Mouse (Mus musculus): ENCODE results near the gene Wdr26. TPM values are rescaled to one million over a fixed set of nuclear protein-coding genes. Genes with fewer than 3 reads are reported as not detected.
A peak's percentile ranks its signal among the peaks of the same experiment; 100 is the strongest.

Gene Wdr26
- polyA plus RNA-seq, 1 experiment from 2014 or later, result 37.8 TPM

GRCm38 (mm10) chr1:181210601-181211402 is 999 bp downstream of the Wdr26 start:
- H3K9ac ChIP-seq (replicated peaks), result peak overlapping the region; percentile 85
- peaks cover 12% of the 10 kb centered on the region for H3K36me3 ChIP-seq
- H3K4me1 ChIP-seq, result peaks cover 30% of the 10 kb centered on the region
- H3K27me3 ChIP-seq, result no peaks in the 10 kb centered on the region
- H3K4me3 ChIP-seq, result peak overlapping the region; percentile 97
- peak overlapping the region; percentile 93 for H3K27ac ChIP-seq (replicated peaks)
- peak; percentile 32 for ATAC-seq (replicated peaks)
- under 1% methylated on average over 48 of the region's 56 CpGs for WGBS
- H3K4me2 ChIP-seq (replicated peaks), result peak overlapping the region; percentile 85
- no peaks in the 10 kb centered on the region for H3K9me3 ChIP-seq

- H3K4me3 ChIP-seq, result peak overlapping the region; percentile 97
- WGBS, result 15% methylated on average over 4 of the region's 4 CpGs
- 0 out of 2 replicates have a peak, but pooled peaks have one; percentile 17 for ATAC-seq (replicated peaks)
- H3K36me3 ChIP-seq, result peaks cover 14% of the 10 kb centered on the region
- H3K27me3 ChIP-seq, result no peaks in the 10 kb centered on the region
- H3K4me2 ChIP-seq (replicated peaks), result peak overlapping the region; percentile 85
- peaks cover 30% of the 10 kb centered on the region for H3K4me1 ChIP-seq
- no peaks in the 10 kb centered on the region for H3K9me3 ChIP-seq
- H3K9ac ChIP-seq (replicated peaks), result peak overlapping the region; percentile 85
- H3K27ac ChIP-seq (replicated peaks), result peak overlapping the region; percentile 13; the same call in 1 of the 2 replicates
Measured at GRCm38 (mm10) chr1:181210147-181210546, 1.7 kb downstream of the Wdr26 start.

GRCm38 (mm10) chr1:181199446-181199845 is 12.4 kb downstream of the Wdr26 start:
- Histone ChIP-seq H3K27ac (replicated peaks) (no peak overlapping the region), H3K9me3 (no peaks in the 10 kb centered on the region), H3K4me2 (replicated peaks) (no peak overlapping the region), H3K4me1 (no peaks in the 10 kb centered on the region), H3K4me3 (no peak overlapping the region), H3K27me3 (no peaks in the 10 kb centered on the region), H3K9ac (replicated peaks) (no peak overlapping the region), H3K36me3 (peaks cover 80% of the 10 kb centered on the region)
- WGBS, result 90% methylated on average over 4 of the region's 4 CpGs
- ATAC-seq (replicated peaks), result no peak

GRCm38 (mm10) chr1:181188925-181189324 is 22.9 kb downstream of the Wdr26 start:
- no peaks in the 10 kb centered on the region for H3K27me3 ChIP-seq
- no peak for ATAC-seq (replicated peaks)
- no peak overlapping the region for H3K9ac ChIP-seq (replicated peaks)
- no peak overlapping the region for H3K27ac ChIP-seq (replicated peaks)
- WGBS, result 95% methylated on average over 4 of the region's 4 CpGs
- no peak overlapping the region for H3K4me3 ChIP-seq
- no peaks in the 10 kb centered on the region for H3K9me3 ChIP-seq
- H3K4me1 ChIP-seq, result no peaks in the 10 kb centered on the region
- H3K4me2 ChIP-seq (replicated peaks), result no peak overlapping the region
- H3K36me3 ChIP-seq, result peaks cover 78% of the 10 kb centered on the region

- no peak for ATAC-seq (replicated peaks)
- Histone ChIP-seq H3K4me2 (replicated peaks) (no peak overlapping the region), H3K27ac (replicated peaks) (no peak overlapping the region), H3K4me1 (no peaks in the 10 kb centered on the region), H3K4me3 (no peak overlapping the region), H3K36me3 (peaks cover 33% of the 10 kb centered on the region), H3K9me3 (no peaks in the 10 kb centered on the region), H3K27me3 (no peaks in the 10 kb centered on the region), H3K9ac (replicated peaks) (no peak overlapping the region)
- 88% methylated on average over 8 of the region's 8 CpGs for WGBS
Measured at GRCm38 (mm10) chr1:181170210-181170609, 41.6 kb downstream of the Wdr26 start.

- Histone ChIP-seq H3K4me2 (replicated peaks) (no peak overlapping the region), H3K36me3 (peaks cover 48% of the 10 kb centered on the region), H3K27ac (replicated peaks) (no peak overlapping the region), H3K4me3 (no peak overlapping the region), H3K4me1 (no peaks in the 10 kb centered on the region), H3K27me3 (no peaks in the 10 kb centered on the region), H3K9ac (replicated peaks) (no peak overlapping the region), H3K9me3 (no peaks in the 10 kb centered on the region)
- 97% methylated on average over 3 of the region's 3 CpGs for WGBS
- ATAC-seq (replicated peaks), result no peak
Measured at GRCm38 (mm10) chr1:181168377-181168776, 43.4 kb downstream of the Wdr26 start.

GRCm38 (mm10) chr1:181167816-181168215 is 44.0 kb downstream of the Wdr26 start:
- no peaks in the 10 kb centered on the region for H3K9me3 ChIP-seq
- H3K36me3 ChIP-seq, result peaks cover 51% of the 10 kb centered on the region
- H3K4me1 ChIP-seq, result no peaks in the 10 kb centered on the region
- no peak for ATAC-seq (replicated peaks)
- H3K27me3 ChIP-seq, result no peaks in the 10 kb centered on the region
- no peak overlapping the region for H3K4me3 ChIP-seq
- no peak overlapping the region for H3K4me2 ChIP-seq (replicated peaks)
- no peak overlapping the region for H3K9ac ChIP-seq (replicated peaks)
- WGBS, result 71% methylated on average over 2 of the region's 2 CpGs
- H3K27ac ChIP-seq (replicated peaks), result no peak overlapping the region

GRCm38 (mm10) chr1:181151541-181151940 is 60.3 kb downstream of the Wdr26 start:
- Histone ChIP-seq H3K27ac (replicated peaks) (peak overlapping the region; percentile 90), H3K4me1 (peaks cover 24% of the 10 kb centered on the region), H3K4me2 (replicated peaks) (peak overlapping the region; percentile 59), H3K4me3 (peak overlapping the region; percentile 76), H3K9me3 (no peaks in the 10 kb centered on the region), H3K9ac (replicated peaks) (peak overlapping the region; percentile 84), H3K36me3 (peaks cover 22% of the 10 kb centered on the region), H3K27me3 (no peaks in the 10 kb centered on the region)
- ATAC-seq (replicated peaks), result 0 out of 2 replicates have a peak, but pooled peaks have one; percentile 9
- 35% methylated on average over 5 of the region's 5 CpGs for WGBS

GRCm38 (mm10) chr1:181150827-181151534 is 60.8 kb downstream of the Wdr26 start:
- H3K27ac ChIP-seq (replicated peaks), result peak overlapping the region; percentile 90
- H3K27me3 ChIP-seq, result no peaks in the 10 kb centered on the region
- H3K4me2 ChIP-seq (replicated peaks), result peak overlapping the region; percentile 59
- H3K4me1 ChIP-seq, result peaks cover 26% of the 10 kb centered on the region
- peak overlapping the region; percentile 76 for H3K4me3 ChIP-seq
- H3K36me3 ChIP-seq, result peaks cover 18% of the 10 kb centered on the region
- H3K9me3 ChIP-seq, result no peaks in the 10 kb centered on the region
- H3K9ac ChIP-seq (replicated peaks), result peak overlapping the region; percentile 84
- under 1% methylated on average over 54 of the region's 59 CpGs for WGBS
- ATAC-seq (replicated peaks), result peak; percentile 94

GRCm38 (mm10) chr1:181150431-181150826 is 61.4 kb downstream of the Wdr26 start:
- peaks cover 30% of the 10 kb centered on the region for H3K4me1 ChIP-seq
- peak; percentile 59 for ATAC-seq (replicated peaks)
- H3K9ac ChIP-seq (replicated peaks), result peak overlapping the region; percentile 84; the same call in 1 of the 2 replicates
- no peaks in the 10 kb centered on the region for H3K27me3 ChIP-seq
- no peak overlapping the region for H3K4me2 ChIP-seq (replicated peaks)
- WGBS, result 69% methylated on average over 3 of the region's 3 CpGs
- H3K36me3 ChIP-seq, result peaks cover 12% of the 10 kb centered on the region
- H3K27ac ChIP-seq (replicated peaks), result no peak overlapping the region
- no peaks in the 10 kb centered on the region for H3K9me3 ChIP-seq
- peak overlapping the region; percentile 76 for H3K4me3 ChIP-seq

- no peaks in the 10 kb centered on the region for H3K9me3 ChIP-seq
- no peak for ATAC-seq (replicated peaks)
- peaks cover 7% of the 10 kb centered on the region for H3K36me3 ChIP-seq
- H3K27ac ChIP-seq (replicated peaks), result no peak overlapping the region
- no peak overlapping the region for H3K9ac ChIP-seq (replicated peaks)
- no peak overlapping the region for H3K4me3 ChIP-seq
- peaks cover 40% of the 10 kb centered on the region for H3K4me1 ChIP-seq
- 76% methylated on average over 3 of the region's 3 CpGs for WGBS
- H3K4me2 ChIP-seq (replicated peaks), result no peak overlapping the region
- no peaks in the 10 kb centered on the region for H3K27me3 ChIP-seq
Measured at GRCm38 (mm10) chr1:181149373-181150017, 62.3 kb downstream of the Wdr26 start.

- peaks cover 40% of the 10 kb centered on the region for H3K4me1 ChIP-seq
- WGBS, result 78% methylated on average over 5 of the region's 5 CpGs
- H3K27ac ChIP-seq (replicated peaks), result no peak overlapping the region
- no peaks in the 10 kb centered on the region for H3K36me3 ChIP-seq
- no peak overlapping the region for H3K9ac ChIP-seq (replicated peaks)
- ATAC-seq (replicated peaks), result no peak
- H3K4me2 ChIP-seq (replicated peaks), result no peak overlapping the region
- no peak overlapping the region for H3K4me3 ChIP-seq
- no peaks in the 10 kb centered on the region for H3K27me3 ChIP-seq
- no peaks in the 10 kb centered on the region for H3K9me3 ChIP-seq
Measured at GRCm38 (mm10) chr1:181148540-181148939, 63.3 kb downstream of the Wdr26 start.
